Mouse (Mus musculus): Measurements from ENCODE around the gene Rhobtb3. TPM values are rescaled to one million over a fixed set of nuclear protein-coding genes. Genes with fewer than 3 reads are reported as not detected.
A peak's percentile ranks its signal among the peaks of the same experiment; 100 is the strongest.

Rhobtb3 gene
- total RNA-seq (2021), result 1 to 10 TPM; 3.2 to 6.0 TPM
- long read RNA-seq, experiment 1, partial matches to known transcripts, result 0 of 1 reads
- long read RNA-seq, experiment 1, other reads (novel, unspliced or antisense), result 0 of 1 reads
- long read RNA-seq, experiment 2, full-length matches to known transcripts, result 9 of 10 reads
- long read RNA-seq, experiment 2, partial matches to known transcripts, result 1 of 10 reads
- long read RNA-seq, experiment 2, other reads (novel, unspliced or antisense), result 0 of 10 reads

DNA sequence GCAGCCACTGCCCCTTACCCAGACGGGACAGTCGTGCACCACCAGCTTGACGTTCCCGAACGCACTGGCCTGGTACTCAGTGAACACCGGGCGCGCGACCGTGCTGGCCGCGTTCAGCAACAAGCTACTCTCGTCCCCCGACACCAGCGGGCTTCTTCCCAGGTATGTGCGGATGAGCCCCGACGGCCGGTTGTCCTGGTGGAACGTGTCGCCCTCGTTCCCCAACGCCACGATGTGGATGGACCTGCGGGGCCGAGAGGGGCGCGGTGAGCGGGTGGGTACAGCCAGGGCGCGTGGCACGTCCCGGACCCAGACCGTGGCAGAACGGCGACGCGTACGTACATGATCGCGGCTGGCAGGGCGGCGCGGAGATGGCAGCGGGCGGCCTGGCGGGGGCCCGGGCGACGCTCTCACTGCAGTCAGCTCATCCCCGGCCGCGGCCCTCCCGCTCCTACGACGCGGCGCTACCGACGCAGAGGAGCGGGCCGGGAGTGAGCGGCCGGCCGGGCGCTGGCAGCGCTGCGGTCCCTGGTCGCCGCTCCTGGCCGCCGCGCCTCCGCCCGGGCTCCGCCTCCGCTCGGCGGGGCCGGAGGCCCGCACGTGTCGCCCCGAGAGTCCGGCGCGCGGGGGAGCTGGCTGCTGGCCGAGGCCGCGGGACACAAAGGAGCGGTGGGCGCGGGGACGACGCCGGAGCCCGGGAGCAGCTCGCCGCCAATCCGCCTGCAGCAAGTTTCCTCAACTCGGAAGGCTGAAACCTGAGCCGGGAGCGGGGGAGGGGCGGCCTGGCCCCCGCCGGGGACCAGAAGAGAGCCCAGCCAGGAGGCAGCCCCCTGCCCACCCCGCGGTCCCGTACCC lies at the start of gene Rhobtb3:
Gene Rhobtb3, minus strand, starts transcription at position 737 of the 855 bp plus-strand sequence.
- peak; percentile 67 to 69 for DNase-seq (ENCODE audit: low spot score in 2 of 2)

DNA sequence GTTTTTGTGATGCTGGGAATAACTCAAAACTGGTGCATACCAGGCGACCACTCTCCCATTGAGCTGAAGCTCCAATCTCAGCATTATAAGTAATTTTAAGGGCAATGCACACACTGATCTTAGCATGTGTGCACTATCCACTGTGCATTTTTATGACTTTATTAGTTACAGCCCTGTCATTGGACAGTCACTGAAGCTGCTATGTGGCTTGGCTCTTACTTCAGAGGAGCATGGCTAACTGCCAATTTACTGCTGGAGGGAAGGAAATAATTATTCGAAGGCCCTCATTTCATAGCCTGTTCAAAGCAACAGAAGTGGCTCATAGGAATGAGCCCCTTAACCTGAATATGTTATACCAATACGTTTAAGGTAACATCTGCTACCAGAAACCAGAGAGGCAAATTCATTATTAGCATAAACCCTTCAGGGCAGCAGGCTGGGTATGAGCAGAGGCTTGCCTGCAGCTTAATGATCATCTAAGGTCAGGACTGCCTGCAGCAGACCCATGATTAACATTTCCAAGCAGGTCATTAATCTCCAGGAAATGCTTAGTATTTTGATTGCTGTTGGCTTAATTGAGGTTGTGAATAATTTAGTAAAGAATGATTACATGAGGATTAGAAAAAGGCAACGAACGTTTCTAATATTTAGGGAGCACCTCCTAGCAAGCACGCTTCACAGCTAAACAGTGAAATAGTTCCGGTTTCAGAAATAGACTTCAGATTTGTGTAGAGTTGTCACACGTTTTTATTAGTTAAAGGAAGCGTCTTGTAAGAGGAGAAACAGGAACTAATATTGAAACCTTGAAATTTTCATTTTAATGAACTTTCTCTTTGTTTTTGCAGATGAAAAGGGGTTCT lies 48.7 kb upstream of the Rhobtb3 start:
- no peak for DNase-seq (ENCODE audit: low spot score in 2 of 2)

DNA sequence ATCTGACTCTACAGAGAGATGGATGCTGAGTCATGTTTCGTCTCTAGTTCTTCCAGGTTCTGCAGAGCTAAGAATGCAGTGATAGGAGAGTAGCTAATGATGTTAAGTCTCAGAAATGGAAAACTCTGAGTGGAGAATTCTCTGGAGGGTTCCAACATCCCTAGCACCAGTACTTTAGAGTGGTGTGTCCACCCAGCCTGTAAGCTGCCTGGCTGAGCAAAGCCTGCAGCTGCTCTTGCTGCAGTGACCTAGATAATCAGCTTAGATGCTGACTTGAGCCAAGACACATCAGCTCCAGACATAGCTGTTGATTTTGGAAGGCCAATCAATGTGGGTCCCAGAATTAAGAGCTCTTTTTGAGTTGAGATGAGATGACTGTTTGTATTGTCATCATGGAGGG lies 44.4 kb upstream of the Rhobtb3 start:
- no peak for DNase-seq (ENCODE audit: low spot score in 2 of 2)

DNA sequence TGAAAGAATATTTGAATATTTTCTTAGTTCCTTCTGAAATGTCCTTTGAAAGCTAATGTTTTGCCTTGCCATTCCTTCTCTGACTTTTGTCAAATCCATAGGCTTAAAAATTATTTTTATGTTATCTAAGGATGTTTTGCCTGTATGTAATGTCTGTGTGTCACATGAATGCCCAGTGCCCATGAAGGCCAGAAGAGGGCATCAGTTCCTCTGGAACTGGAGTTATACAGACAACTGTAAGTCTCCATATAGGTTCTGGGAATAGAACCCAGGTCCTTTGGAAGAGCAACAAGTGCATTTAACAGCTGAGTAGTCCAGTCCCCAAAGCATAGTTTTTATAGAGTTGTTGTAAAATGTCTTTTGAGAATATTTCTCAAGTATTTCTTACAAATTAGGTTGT lies 38.2 kb upstream of the Rhobtb3 start:
- no peak for DNase-seq (ENCODE audit: low spot score in 2 of 2)

DNA sequence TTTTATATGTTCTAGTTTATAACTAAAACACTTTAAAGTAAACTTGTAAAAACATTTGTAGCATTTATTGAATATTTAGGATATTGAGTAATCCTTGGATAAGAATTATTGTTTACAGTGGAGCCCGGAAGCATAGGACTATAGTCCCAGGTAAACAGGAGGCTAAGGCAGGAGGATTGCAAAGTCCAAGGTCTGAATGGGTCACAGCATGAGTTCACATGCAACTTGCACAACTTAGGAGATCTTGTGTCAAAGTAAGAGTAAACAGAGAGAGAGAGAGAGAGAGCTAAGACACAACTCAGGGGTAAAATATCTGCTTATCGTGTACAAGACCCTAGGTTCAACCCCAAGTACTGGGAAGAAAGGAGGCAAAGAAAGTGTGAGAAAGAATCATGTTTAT lies 32.9 kb upstream of the Rhobtb3 start:
- no peak for DNase-seq (ENCODE audit: low spot score in 2 of 2)

DNA sequence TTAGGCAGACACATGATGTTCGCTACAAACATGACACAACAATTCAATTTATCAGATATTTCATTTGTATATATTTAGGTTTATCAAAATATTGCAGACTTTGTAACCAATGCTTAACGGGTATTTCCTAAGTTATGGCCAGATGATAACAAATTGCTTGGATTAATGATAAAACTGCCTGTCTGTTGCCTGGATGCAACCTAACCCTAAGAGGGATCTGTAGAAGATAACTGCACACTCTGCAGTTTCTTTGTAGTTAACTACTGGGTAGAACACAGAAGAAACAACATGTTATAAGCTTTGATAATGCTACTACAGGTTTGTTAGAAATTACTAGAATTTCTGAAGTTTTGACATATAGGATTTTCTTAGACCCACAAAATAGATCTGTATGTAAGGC lies 32.5 kb upstream of the Rhobtb3 start:
- no peak for DNase-seq (ENCODE audit: low spot score in 2 of 2)

DNA sequence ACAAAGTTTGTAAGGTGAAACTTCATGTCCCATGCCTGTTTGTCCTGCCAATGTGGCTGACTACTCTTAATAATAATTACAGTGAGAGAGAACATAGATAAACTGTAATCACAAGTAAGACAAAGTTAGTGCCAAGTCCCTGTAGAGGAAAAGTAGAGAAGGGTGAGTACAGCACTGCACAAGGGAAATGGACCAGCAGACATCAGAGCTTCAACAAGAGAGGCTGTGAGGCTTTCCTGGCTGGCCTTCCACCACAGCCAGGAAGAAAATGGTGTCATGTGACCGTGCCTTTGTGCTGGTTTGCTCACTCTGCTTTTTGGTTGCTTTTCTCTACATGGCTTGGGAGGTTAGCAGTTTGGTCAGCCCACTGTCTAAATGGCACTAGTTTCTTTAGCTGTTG lies 31.9 kb upstream of the Rhobtb3 start:
- no peak for DNase-seq (ENCODE audit: low spot score in 2 of 2)

DNA sequence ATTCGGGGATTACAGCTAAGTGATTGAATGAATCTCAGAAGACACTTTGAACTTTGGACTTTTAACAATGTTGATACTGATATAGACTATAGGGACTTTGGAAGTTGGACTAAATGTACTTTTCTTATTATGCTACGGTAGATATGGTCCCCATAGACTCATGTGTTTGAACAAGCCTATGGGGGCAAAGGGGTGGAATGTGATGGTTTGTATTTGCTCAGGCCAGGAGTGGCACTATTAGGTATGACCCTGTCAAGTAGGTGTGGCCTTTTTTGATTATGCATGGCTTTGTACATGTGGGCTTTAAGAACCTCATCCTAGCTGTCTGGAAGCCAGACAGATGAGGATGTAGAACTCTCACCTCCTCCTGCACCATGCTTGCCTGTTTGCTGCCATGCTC lies 30.8 kb upstream of the Rhobtb3 start:
- DNase-seq (ENCODE audit: low spot score in 2 of 2), result no peak

DNA sequence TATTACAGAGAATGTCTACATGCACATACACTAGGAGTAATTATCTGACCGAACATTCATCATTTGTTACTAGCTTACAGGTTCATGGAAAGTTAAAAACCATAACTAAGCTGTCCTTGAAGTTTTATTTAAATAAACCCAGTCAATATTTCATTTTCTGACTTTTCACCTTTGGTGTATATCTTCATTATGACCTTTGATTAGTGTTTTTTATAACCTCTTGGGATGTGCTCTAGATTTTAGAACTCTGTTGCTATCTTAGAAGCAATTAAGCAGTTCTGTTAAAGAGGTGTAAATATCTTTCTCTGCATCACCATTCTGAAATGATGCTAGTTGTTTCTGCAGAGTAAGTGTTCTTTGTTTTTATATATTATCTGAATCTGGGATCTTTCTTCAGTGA lies 23.1 kb upstream of the Rhobtb3 start, which contains the start of gene Spata9:
Gene Spata9, plus strand, starts transcription at position 301 of the 400 bp plus-strand sequence.
- DNase-seq (ENCODE audit: low spot score in 2 of 2), result no peak

DNA sequence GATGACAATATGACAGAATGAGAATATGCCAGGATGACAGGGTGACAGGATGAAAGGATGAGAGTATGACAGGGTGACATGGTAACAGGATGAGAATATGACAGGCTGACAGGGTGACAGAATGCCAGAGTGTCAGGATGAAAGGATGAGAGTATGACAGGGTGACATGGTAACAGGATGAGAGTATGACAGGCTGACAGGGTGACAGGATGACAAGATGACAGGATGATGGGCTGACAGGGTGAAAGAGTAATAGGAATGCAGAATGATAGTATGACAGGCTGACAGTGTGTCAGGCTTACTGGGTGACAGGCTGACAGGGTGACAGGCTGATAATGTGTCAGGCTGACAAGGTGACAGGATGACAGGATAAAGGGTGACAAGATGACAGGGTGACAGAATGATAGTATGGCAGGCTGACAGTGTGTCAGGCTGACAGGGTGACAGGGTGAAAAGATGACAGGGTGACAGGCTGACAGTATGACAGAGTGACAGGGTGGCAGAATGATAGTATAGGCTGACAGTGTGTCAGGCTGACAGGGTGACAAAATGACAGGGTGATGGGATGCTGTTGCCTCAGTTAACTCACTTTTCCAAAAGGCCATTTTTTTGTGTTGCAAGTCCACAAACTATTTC lies 11.8 kb upstream of the Rhobtb3 start:
- DNase-seq (ENCODE audit: low spot score in 2 of 2), result no peak

DNA sequence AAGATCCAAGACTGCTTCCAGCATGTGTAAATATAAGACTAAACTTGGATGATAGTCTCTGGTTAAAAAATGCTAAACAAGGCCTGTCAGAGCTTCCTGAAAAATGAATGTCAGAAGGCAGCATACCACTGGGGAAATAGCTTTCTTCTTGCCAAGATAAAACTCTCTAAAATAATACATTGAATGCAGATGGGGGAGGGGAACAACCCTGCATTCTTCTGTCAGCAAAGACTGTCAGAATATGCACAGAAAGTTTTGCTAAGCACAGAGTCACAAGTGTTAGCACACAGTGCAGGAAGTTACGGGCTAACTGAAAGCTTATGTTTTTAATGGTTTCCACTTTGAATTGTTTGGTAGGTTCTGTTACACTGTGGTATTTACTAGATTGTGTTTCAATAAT lies 6.6 kb upstream of the Rhobtb3 start:
- DNase-seq (ENCODE audit: low spot score in 2 of 2), result no peak

DNA sequence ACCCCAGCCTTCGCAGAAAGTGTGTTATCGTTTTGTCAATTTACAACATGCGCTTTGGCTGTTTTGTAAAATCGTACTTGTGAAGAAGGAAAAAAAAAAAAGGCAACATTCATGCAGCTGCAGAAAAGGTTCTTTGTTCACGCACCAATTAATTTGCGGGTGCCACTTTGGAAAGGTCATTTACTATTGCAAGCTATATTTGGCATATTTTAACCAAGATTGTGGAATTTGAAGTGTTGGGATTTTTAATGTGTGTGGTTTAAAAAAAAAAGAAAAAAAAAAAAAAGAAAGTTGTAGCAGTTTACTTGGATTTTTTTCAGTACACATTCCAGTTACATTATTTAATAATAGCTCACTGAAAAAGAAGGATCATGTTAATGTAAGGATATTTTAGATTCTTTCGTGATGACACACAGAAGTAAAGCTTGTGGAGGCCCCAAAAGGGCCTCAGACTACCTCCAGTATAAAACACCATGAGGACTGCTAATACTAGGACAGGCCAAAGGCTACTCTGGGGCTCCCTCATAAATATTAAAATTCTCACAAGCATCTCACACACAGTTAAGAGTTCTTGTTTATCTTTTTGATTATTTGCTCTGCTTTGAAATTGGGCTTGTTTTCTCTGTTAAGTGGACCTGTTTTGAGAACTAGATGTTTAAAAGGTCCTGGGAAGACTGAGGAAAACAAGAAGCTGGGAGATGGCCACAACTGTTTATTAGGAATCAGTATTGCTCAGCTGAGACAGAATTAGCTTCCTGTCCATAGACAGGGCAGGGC lies 507 bp upstream of the Rhobtb3 start:
- DNase-seq (ENCODE audit: low spot score in 2 of 2), result no peak

DNA sequence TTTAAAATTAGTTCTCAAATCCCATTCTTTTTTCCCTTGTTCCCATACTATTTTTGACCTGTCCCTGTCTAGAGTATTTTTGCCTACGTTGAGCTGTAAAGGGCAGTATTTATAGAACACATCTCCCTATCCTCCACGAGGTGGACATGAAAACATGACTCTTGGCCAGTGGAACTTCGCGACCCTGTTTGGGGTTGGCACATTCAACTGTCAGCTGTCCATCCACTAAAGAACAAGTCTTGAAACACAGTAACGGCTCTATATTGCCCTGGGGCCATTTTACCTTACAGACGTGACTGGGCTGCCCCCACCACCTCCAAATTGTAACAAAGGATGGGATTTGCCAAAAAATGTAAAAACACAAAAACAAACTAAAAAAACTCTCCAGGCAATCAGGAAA lies 994 bp downstream of the Rhobtb3 start:
- peak in 1 of 2 experiments; percentile 6 for DNase-seq (ENCODE audit: low spot score in 2 of 2)

DNA sequence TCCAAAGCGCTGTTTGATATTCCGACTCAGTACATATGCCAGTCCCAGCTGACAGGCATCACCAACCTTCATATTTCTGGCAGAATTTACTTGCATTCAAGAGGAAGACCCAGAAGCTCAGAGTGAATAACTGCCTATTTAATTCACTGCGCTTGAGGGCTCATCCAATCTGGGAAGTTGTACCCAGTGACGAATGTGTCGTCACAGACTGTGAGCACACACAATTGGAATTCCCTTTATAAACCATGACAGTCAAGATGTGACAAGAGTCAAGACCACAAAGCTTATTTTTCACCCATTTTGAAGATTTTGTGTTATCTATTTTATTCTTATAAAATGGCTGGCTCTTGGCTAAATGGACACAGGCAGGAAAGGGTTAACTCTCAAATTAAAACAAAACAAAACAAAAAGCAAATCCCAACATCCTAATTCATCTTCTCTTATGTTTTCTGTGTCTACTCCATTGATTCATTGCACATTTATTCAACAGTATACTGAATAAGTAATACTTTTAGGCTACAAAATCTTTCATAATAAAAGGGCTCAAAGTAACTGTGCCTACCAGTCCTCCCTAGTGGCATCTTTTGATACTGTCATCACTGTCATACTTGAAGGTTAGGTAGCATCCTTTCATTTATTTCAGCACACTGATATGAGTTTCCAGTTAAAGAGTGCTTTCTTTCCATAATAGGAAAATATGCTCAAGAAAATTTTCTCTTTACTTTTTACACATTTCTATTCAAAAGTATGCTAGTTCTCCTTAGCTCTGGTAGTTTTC lies 2.0 kb downstream of the Rhobtb3 start:
- DNase-seq (ENCODE audit: low spot score in 2 of 2), result no peak

DNA sequence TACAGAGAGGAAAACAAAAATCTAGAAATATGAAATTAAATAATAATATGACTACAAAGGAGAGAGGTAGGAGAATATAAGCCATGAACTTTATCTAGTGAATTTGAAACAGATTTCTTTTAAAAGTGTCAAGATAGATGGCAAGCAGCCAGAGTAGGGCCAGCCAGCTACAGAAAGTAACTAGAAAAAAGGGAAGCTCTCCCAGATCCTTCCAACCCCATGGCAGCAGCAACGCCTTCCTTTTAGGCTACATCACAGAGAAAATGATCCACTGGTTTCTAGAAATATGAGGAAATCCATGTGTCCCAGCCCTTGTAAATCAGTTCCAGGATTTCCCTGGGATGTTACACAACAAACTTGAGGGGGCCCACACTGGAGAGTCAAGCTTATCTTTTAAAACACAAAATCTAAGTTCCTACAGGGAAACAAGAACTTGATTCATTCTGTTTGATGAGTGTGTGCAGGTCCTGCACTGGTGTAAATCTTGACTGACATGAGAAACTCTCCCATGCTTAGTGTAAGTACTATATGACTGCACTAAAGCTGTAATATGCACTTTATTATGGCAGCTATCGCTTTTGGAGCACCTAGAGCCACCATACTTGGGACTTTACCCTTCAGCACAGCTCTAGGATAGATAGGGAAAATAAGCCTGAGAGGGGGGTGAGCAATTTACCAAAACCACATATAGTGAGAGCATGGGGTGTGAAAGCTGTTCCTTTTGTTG lies 2.8 kb downstream of the Rhobtb3 start:
- DNase-seq (ENCODE audit: low spot score in 2 of 2), result no peak

DNA sequence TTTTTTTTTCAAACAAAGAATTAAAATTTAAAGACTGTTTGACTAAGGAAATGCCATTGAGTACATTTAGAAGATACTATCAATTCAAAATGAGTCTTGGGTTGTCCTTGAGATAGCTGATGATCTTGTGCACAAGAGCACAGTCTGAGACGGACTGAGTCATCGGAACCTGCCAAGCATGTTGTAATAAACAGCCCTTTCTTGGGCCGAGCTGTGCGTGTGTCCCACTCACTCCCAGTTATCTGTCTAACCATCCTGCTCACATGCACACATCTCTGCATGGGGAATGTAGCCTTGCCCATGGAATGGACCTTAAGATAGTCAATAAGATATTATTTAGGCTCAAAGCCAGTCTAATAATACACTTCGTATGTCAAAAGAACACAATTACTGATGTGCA lies 4.9 kb downstream of the Rhobtb3 start:
- DNase-seq (ENCODE audit: low spot score in 2 of 2), result no peak

DNA sequence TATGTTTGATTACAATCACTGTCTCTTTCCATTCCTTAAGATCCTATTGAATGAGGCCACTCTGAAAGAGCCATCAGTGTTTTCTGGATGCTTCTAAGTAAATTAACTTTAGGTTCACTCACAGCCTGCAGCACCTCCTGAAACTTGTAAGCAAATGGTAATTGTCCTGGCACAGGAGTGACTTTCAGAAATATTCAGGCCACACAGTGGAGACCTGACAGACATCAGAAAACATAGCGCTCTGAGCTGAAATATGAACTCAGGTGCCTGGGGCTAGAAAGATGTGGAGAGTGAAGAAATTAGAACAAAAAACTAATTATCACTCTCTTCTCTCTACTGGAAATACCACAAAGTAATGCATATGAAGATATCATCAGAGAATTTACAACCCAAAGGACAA lies 10.4 kb downstream of the Rhobtb3 start:
- DNase-seq (ENCODE audit: low spot score in 2 of 2), result no peak

DNA sequence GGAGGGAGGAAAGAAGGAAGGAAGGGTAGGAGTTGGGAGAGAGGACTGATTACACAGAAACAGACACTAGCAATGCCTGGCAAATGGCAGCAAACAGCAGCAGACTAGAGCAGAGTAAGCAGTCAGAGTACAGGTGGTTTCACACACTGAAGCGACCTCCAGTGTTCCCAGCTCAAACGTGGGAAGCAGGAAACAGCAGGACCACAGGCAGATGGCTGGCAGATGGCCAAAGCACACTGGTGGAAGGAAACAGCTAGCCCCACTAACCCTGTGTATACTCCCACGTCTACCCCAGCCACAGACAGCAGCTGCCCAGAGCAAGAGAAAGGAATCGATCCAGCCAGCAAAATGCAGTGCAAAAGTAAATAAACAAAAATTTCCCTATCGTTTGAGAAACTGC lies 12.7 kb downstream of the Rhobtb3 start:
- no peak for DNase-seq (ENCODE audit: low spot score in 2 of 2)

DNA sequence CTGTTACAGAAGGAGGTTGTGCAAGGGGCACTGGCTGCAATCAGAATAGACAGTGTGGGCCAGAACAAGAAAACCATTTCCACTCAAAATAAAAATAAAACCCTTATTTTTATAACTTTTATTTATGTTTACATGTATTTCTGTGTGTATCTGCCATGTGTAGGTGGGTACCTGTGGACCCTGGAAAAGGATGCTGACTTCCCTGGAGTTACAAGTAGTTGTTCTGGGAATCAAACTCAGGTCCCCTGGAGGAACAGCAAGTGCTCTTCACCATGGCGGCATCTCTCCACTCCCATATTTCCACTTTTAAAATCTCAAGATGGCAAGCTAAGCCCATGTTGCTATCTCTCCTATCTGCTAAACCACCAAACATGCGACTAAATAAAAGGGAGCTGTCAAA lies 13.1 kb downstream of the Rhobtb3 start:
- no peak for DNase-seq (ENCODE audit: low spot score in 2 of 2)
